Mouse (Mus musculus): Measurements from ENCODE around the gene Gm10643. TPM values are rescaled to one million over a fixed set of nuclear protein-coding genes. Genes with fewer than 3 reads are reported as not detected.

Gene Gm10643
- 0.87 TPM for polyA plus RNA-seq (2014; fragmentation: Illumina TruSeq; extraction: RNeasy Lipid Tissue Mini Kit (QIAGEN cat#74804); ENCODE audit: insufficient read depth, low read depth, low replicate concordance)

GRCm38 (mm10) chr8:84065037-84065436 is at the start of gene Gm10643:
Gene Gm10643 (minus strand): TSS chr8:84065137.

GRCm38 (mm10) chr8:84104697-84105609 is 40.0 kb upstream of the Gm10643 start, which contains the start of gene Dcaf15:
Gene Dcaf15 (minus strand): TSS chr8:84104768.

GRCm38 (mm10) chr8:84066291-84066930 is 1.5 kb upstream of the Gm10643 start, which contains the start of gene Rfx1:
Gene Rfx1 (plus strand): TSS chr8:84066834.

GRCm38 (mm10) chr8:84044900-84045299 is 20.0 kb downstream of the Gm10643 start, which contains the start of gene Rln3:
Gene Rln3 (minus strand): TSS chr8:84045000.

GRCm38 (mm10) chr8:84042066-84042947 is 22.6 kb downstream of the Gm10643 start, which contains the start of gene Il27ra:
Gene Il27ra (minus strand): TSS chr8:84042589.

GRCm38 (mm10) chr8:84021096-84021495 is 43.8 kb downstream of the Gm10643 start, which contains the start of gene Palm3:
Gene Palm3 (plus strand): TSS chr8:84021471.

Other genes starting within 250 kb of the Gm10643 start
- 6.6 TPM for gene Adgrl1, start 165.0 kb downstream of the Gm10643 start, polyA plus RNA-seq (2014; fragmentation: Illumina TruSeq; extraction: RNeasy Lipid Tissue Mini Kit (QIAGEN cat#74804); ENCODE audit: insufficient read depth, low read depth, low replicate concordance)
- gene Gm10644, start 109.9 kb downstream of the Gm10643 start, polyA plus RNA-seq (2014; fragmentation: Illumina TruSeq; extraction: RNeasy Lipid Tissue Mini Kit (QIAGEN cat#74804); ENCODE audit: insufficient read depth, low read depth, low replicate concordance) = 0.99 TPM
- 1.9 TPM for gene Asf1b, start 109.6 kb downstream of the Gm10643 start, polyA plus RNA-seq (2014; fragmentation: Illumina TruSeq; extraction: RNeasy Lipid Tissue Mini Kit (QIAGEN cat#74804); ENCODE audit: insufficient read depth, low read depth, low replicate concordance)
- gene Prkaca, start 92.1 kb downstream of the Gm10643 start, polyA plus RNA-seq (2014; fragmentation: Illumina TruSeq; extraction: RNeasy Lipid Tissue Mini Kit (QIAGEN cat#74804); ENCODE audit: insufficient read depth, low read depth, low replicate concordance) = 41.6 TPM
- 21.5 TPM for gene Samd1, start 67.5 kb downstream of the Gm10643 start, polyA plus RNA-seq (2014; fragmentation: Illumina TruSeq; extraction: RNeasy Lipid Tissue Mini Kit (QIAGEN cat#74804); ENCODE audit: insufficient read depth, low read depth, low replicate concordance)
- 0.24 TPM for gene 1700067K01Rik, start 63.6 kb downstream of the Gm10643 start, polyA plus RNA-seq (2014; fragmentation: Illumina TruSeq; extraction: RNeasy Lipid Tissue Mini Kit (QIAGEN cat#74804); ENCODE audit: insufficient read depth, low read depth, low replicate concordance)
- 15.0 TPM for gene 2210011C24Rik, start 53.0 kb downstream of the Gm10643 start, polyA plus RNA-seq (2014; fragmentation: Illumina TruSeq; extraction: RNeasy Lipid Tissue Mini Kit (QIAGEN cat#74804); ENCODE audit: insufficient read depth, low read depth, low replicate concordance)
- 0.21 TPM for gene Palm3, start 43.7 kb downstream of the Gm10643 start, polyA plus RNA-seq (2014; fragmentation: Illumina TruSeq; extraction: RNeasy Lipid Tissue Mini Kit (QIAGEN cat#74804); ENCODE audit: insufficient read depth, low read depth, low replicate concordance)
- gene Il27ra, start 22.5 kb downstream of the Gm10643 start, polyA plus RNA-seq (2014; fragmentation: Illumina TruSeq; extraction: RNeasy Lipid Tissue Mini Kit (QIAGEN cat#74804); ENCODE audit: insufficient read depth, low read depth, low replicate concordance) = 4.3 TPM
- gene Rln3, start 20.1 kb downstream of the Gm10643 start, polyA plus RNA-seq (2014; fragmentation: Illumina TruSeq; extraction: RNeasy Lipid Tissue Mini Kit (QIAGEN cat#74804); ENCODE audit: insufficient read depth, low read depth, low replicate concordance) = 1.1 TPM
- gene Rfx1, start 1.7 kb upstream of the Gm10643 start, polyA plus RNA-seq (2014; fragmentation: Illumina TruSeq; extraction: RNeasy Lipid Tissue Mini Kit (QIAGEN cat#74804); ENCODE audit: insufficient read depth, low read depth, low replicate concordance) = 6.9 TPM
- 11.5 TPM for gene Dcaf15, start 39.6 kb upstream of the Gm10643 start, polyA plus RNA-seq (2014; fragmentation: Illumina TruSeq; extraction: RNeasy Lipid Tissue Mini Kit (QIAGEN cat#74804); ENCODE audit: insufficient read depth, low read depth, low replicate concordance)
- 0.66 TPM for gene Podnl1, start 60.9 kb upstream of the Gm10643 start, polyA plus RNA-seq (2014; fragmentation: Illumina TruSeq; extraction: RNeasy Lipid Tissue Mini Kit (QIAGEN cat#74804); ENCODE audit: insufficient read depth, low read depth, low replicate concordance)
- 11.2 TPM for gene Cc2d1a, start 82.8 kb upstream of the Gm10643 start, polyA plus RNA-seq (2014; fragmentation: Illumina TruSeq; extraction: RNeasy Lipid Tissue Mini Kit (QIAGEN cat#74804); ENCODE audit: insufficient read depth, low read depth, low replicate concordance)
- 0.99 TPM for gene 4930432K21Rik, start 82.9 kb upstream of the Gm10643 start, polyA plus RNA-seq (2014; fragmentation: Illumina TruSeq; extraction: RNeasy Lipid Tissue Mini Kit (QIAGEN cat#74804); ENCODE audit: insufficient read depth, low read depth, low replicate concordance)
- gene Nanos3, start 120.1 kb upstream of the Gm10643 start, polyA plus RNA-seq (2014; fragmentation: Illumina TruSeq; extraction: RNeasy Lipid Tissue Mini Kit (QIAGEN cat#74804); ENCODE audit: insufficient read depth, low read depth, low replicate concordance) = not detected
- gene Zswim4, start 171.9 kb upstream of the Gm10643 start, polyA plus RNA-seq (2014; fragmentation: Illumina TruSeq; extraction: RNeasy Lipid Tissue Mini Kit (QIAGEN cat#74804); ENCODE audit: insufficient read depth, low read depth, low replicate concordance) = 4.6 TPM
- 318 TPM for gene D8Ertd738e, start 184.6 kb upstream of the Gm10643 start, polyA plus RNA-seq (2014; fragmentation: Illumina TruSeq; extraction: RNeasy Lipid Tissue Mini Kit (QIAGEN cat#74804); ENCODE audit: insufficient read depth, low read depth, low replicate concordance)
- gene Mri1, start 192.2 kb upstream of the Gm10643 start, polyA plus RNA-seq (2014; fragmentation: Illumina TruSeq; extraction: RNeasy Lipid Tissue Mini Kit (QIAGEN cat#74804); ENCODE audit: insufficient read depth, low read depth, low replicate concordance) = 15.2 TPM
- 15.0 TPM for gene Ccdc130, start 205.2 kb upstream of the Gm10643 start, polyA plus RNA-seq (2014; fragmentation: Illumina TruSeq; extraction: RNeasy Lipid Tissue Mini Kit (QIAGEN cat#74804); ENCODE audit: insufficient read depth, low read depth, low replicate concordance)